In the genomic region with DNA sequence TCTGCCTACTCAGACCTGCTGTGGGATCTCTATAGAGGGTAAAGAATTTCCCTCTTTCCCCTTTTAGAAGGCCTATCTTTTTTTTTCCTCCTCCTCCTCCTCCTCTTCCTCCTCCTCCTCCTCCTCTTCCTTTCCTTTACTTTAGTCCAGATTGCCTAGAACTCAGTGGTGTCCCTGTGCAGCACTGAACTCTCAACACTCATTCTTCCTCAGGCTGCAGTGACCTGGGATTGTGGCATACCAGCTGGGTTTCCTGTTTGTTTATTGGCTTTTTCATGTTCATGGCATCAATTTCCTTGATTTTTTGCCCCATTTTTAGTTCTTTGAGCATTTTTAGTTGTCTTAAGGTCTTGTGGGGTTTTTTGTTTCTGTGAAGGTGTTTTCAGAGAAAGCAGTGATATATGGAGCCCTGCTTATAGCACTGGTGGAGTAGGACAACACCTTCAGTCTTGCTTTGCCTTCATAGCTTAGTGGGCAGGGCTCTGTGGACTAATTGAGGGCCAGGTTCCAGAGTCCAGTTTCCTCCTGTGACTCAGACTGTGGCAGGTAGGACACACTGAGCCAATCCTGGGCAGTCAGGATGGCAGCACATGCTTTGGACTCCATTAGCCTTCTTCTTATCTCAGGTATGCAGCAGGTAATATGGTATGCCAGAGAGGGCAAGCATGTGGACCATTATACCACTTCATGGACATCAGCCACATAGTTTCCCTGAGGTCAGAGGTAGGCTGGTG, we compare ENCODE assay signal across 20 mouse cellular contexts. TPM values are rescaled to one million over a fixed set of nuclear protein-coding genes. Genes with fewer than 3 reads are reported as not detected.
"Had no signal": no experiment of that assay in that cellular context is flagged by ENCODE, and none has a peak within 500 bp of the region (broad histone marks: within the 10 kb centered on the region; RNA-seq: fewer than 3 reads in every experiment).

No protein-coding gene starts in this region.

- H3K27ac ChIP-seq: hindbrain, embryonic 14.5 days; limb, embryonic 12.5 days; lung, embryonic 15.5 days; macrophage; neural tube, embryonic 15.5 days; stomach, embryonic 15.5 days had no signal

- H3K4me1 ChIP-seq: limb, embryonic 12.5 days; lung, embryonic 15.5 days; neural tube, embryonic 15.5 days; stomach, embryonic 15.5 days had no signal

- H3K27me3 ChIP-seq: limb, embryonic 12.5 days; lung, embryonic 15.5 days; megakaryocyte, embryonic 14.5 days; neural tube, embryonic 15.5 days; stomach, embryonic 15.5 days had no signal

- H3K4me3 ChIP-seq: limb, embryonic 12.5 days; lung, embryonic 15.5 days; megakaryocyte, embryonic 14.5 days; myocyte; neural tube, embryonic 15.5 days; stomach, embryonic 15.5 days had no signal

- H3K9me3 ChIP-seq: limb, embryonic 12.5 days; lung, embryonic 15.5 days; megakaryocyte, embryonic 14.5 days; neural tube, embryonic 15.5 days; stomach, embryonic 15.5 days had no signal

- DNase-seq: kidney, postnatal 10 days; layer of hippocampus, adult 9-11 months; layer of hippocampus, postnatal 36 days; lung, postnatal 14 days; midbrain, embryonic 14.5 days; retina, postnatal 1 day; right cerebral cortex, postnatal 4 days; thymus, postnatal 4 days had no signal

- H3K4me2 ChIP-seq: hindbrain, embryonic 14.5 days; limb, embryonic 12.5 days; liver, embryonic 11.5 days; lung, embryonic 15.5 days; neural tube, embryonic 15.5 days; stomach, embryonic 15.5 days had no signal

- H3K9ac ChIP-seq: hindbrain, embryonic 14.5 days; limb, embryonic 12.5 days; lung, embryonic 15.5 days; neural tube, embryonic 15.5 days; stomach, embryonic 15.5 days had no signal

RNA-seq across cellular contexts. Expression of a gene that starts 9.3 kb away (rescaled TPM):
- polyA plus RNA-seq: hindbrain, embryonic 14.5 days; limb, embryonic 12.5 days; liver, embryonic 11.5 days; liver, embryonic 16.5 days; lung, embryonic 15.5 days; macrophage; midbrain, embryonic 14.5 days; myocyte; neural tube, embryonic 11.5 days; neural tube, embryonic 15.5 days; spleen, adult 2 months; stomach, embryonic 15.5 days had no signal

RNA-seq across cellular contexts. Expression of a gene that starts 17.3 kb away (rescaled TPM):
- polyA plus RNA-seq: macrophage had no signal
